Mouse (Mus musculus) embryo, embryonic 10.5 days (tissue): ENCODE results near the gene Cdc37l1.
"Not testable (repeated sequence)": the region's sequence is repeated elsewhere in the genome, so short reads cannot be mapped to it uniquely, and the experiment has no call there.

Experiments used
- DNase-seq: peaks from one replicate; pipeline ENCODE4 v3.0.0-alpha.2; 2015; ENCODE audit warnings: low spot score

The Cdc37l1 gene

GRCm38 (mm10) chr19:28990194-28990589 lies at the start of gene Cdc37l1:
TSS of gene Cdc37l1 (plus strand) at chr19:28990352.
- peak; percentile 96 for DNase-seq

GRCm38 (mm10) chr19:28941271-28941670 lies 48.9 kb upstream of the Cdc37l1 start:
- no peak for DNase-seq

- no peak for DNase-seq
These were observed 43.4 kb upstream of the Cdc37l1 start for GRCm38 (mm10) chr19:28946782-28947181.

- no peak for DNase-seq
These were observed 42.8 kb upstream of the Cdc37l1 start for GRCm38 (mm10) chr19:28947311-28947710.

- no peak for DNase-seq
These were observed 38.9 kb upstream of the Cdc37l1 start for GRCm38 (mm10) chr19:28951251-28951650.

GRCm38 (mm10) chr19:28963113-28963512 lies 27.0 kb upstream of the Cdc37l1 start:
- no peak for DNase-seq

GRCm38 (mm10) chr19:28963513-28963841 lies 26.7 kb upstream of the Cdc37l1 start:
- no peak for DNase-seq

GRCm38 (mm10) chr19:28963842-28964551 lies 26.2 kb upstream of the Cdc37l1 start, which contains the start of gene Plpp6:
TSS of gene Plpp6 (plus strand) at chr19:28963953.
- DNase-seq, result peak; percentile 80

GRCm38 (mm10) chr19:28964552-28964903 lies 25.6 kb upstream of the Cdc37l1 start:
- DNase-seq, result no peak

- DNase-seq, result peak; percentile 75
These were observed 22.5 kb upstream of the Cdc37l1 start, which contains the start of gene 4430402I18Rik for GRCm38 (mm10) chr19:28967652-28968051. TSS of gene 4430402I18Rik (minus strand) at chr19:28967800.

GRCm38 (mm10) chr19:28968178-28968577 lies 22.0 kb upstream of the Cdc37l1 start:
- DNase-seq, result no peak

- DNase-seq, result no peak
These were observed 20.9 kb upstream of the Cdc37l1 start for GRCm38 (mm10) chr19:28969231-28969630.

GRCm38 (mm10) chr19:28970251-28970650 lies 19.9 kb upstream of the Cdc37l1 start:
- DNase-seq, result peak; percentile 35

GRCm38 (mm10) chr19:28974862-28975611 lies 15.1 kb upstream of the Cdc37l1 start:
- DNase-seq, result peak; percentile 84

- no peak for DNase-seq
These were observed 7.5 kb upstream of the Cdc37l1 start for GRCm38 (mm10) chr19:28982617-28983016.

- no peak for DNase-seq
These were observed 637 bp upstream of the Cdc37l1 start for GRCm38 (mm10) chr19:28989515-28989914.

GRCm38 (mm10) chr19:28990590-28991221 lies 554 bp downstream of the Cdc37l1 start:
- peak; percentile 50 for DNase-seq

- DNase-seq, result no peak
These were observed 1.2 kb downstream of the Cdc37l1 start for GRCm38 (mm10) chr19:28991391-28991790.

- DNase-seq, result no peak
These were observed 4.7 kb downstream of the Cdc37l1 start for GRCm38 (mm10) chr19:28994870-28995269.

- no peak for DNase-seq
These were observed 5.2 kb downstream of the Cdc37l1 start for GRCm38 (mm10) chr19:28995366-28995765.

- DNase-seq, result no peak
These were observed 8.0 kb downstream of the Cdc37l1 start for GRCm38 (mm10) chr19:28997976-28998630.

GRCm38 (mm10) chr19:29000321-29000720 lies 10.2 kb downstream of the Cdc37l1 start:
- not testable (repeated sequence) for DNase-seq
